Mouse (Mus musculus): ENCODE data around the gene Per2. TPM values are rescaled to one million over a fixed set of nuclear protein-coding genes. Genes with fewer than 3 reads are reported as not detected.

The Per2 gene
- polyA plus RNA-seq, 1 experiment, result 1.8 TPM

GRCm38 (mm10) chr1:91414903-91415302 is 44.2 kb downstream of the Per2 start:
- H3K79me2 ChIP-seq (ENCODE audit: control insufficient read depth, insufficient read depth), result no peaks in the 10 kb centered on the region
- H3K27me3 ChIP-seq (ENCODE audit: control insufficient read depth, insufficient read depth, insufficient read length), result no peaks in the 10 kb centered on the region
- peak overlapping the region; percentile 73 for H3K4me3 ChIP-seq
- TF ChIP-seq MYOD1 (IDR thresholded peaks at IDR 0.05; ENCODE audit: control insufficient read depth in 1 of 3, insufficient read length in 2 of 3, low read depth in 2 of 3) (peak in 1 of 3 experiments; percentile 1), MAX (IDR thresholded peaks at IDR 0.05; ENCODE audit: low read depth) (no peak)
- peak overlapping the region; percentile 99 for H3K4me2 ChIP-seq (ENCODE audit: low read depth)
- no peak overlapping the region for H3ac ChIP-seq (ENCODE audit: control insufficient read depth, insufficient read length)
- no peaks in the 10 kb centered on the region for H3K36me3 ChIP-seq (ENCODE audit: control insufficient read depth, insufficient read depth)

- TF ChIP-seq POLR2A (IDR thresholded peaks at IDR 0.05; ENCODE audit: insufficient read length, low read depth), result peak; percentile 70
- TF ChIP-seq MYOD1 (IDR thresholded peaks at IDR 0.05; ENCODE audit: control insufficient read depth in 1 of 3, insufficient read length in 2 of 3, low read depth in 2 of 3), result peak; percentile 60 to 99 (median 97)
- TF ChIP-seq REST (IDR thresholded peaks at IDR 0.05; ENCODE audit: insufficient read depth, insufficient read length), result no peak
- no peak for TF ChIP-seq CEBPB (IDR thresholded peaks at IDR 0.05; ENCODE audit: insufficient read depth, poor library complexity, severe bottlenecking)
- TF ChIP-seq TCF12 (IDR thresholded peaks at IDR 0.05; ENCODE audit: insufficient read depth, poor library complexity, severe bottlenecking), result peak; percentile 94
- no peak for TF ChIP-seq POLR2AphosphoS2 (IDR thresholded peaks at IDR 0.05; ENCODE audit: insufficient read length, low read depth)
- peak; percentile 7 for TF ChIP-seq E2F4 (IDR thresholded peaks at IDR 0.05; ENCODE audit: insufficient read depth)
- no peak for TF ChIP-seq SRF (IDR thresholded peaks at IDR 0.05; ENCODE audit: control insufficient read depth, insufficient read length, low read depth)
- TF ChIP-seq TCF3 (IDR thresholded peaks at IDR 0.05; ENCODE audit: insufficient read length, low read depth), result peak; percentile 94
- no peak for TF ChIP-seq USF1 (IDR thresholded peaks at IDR 0.05; ENCODE audit: low read depth)
- no peak for TF ChIP-seq MAX (IDR thresholded peaks at IDR 0.05; ENCODE audit: low read depth)
- peak; percentile 94 to 99 (median 98) for TF ChIP-seq MYOG (IDR thresholded peaks at IDR 0.05; ENCODE audit: control insufficient read depth in 1 of 3, insufficient read depth in 1 of 3, insufficient read length in 2 of 3, low read depth in 2 of 3)
- peak within 1 kb of the TSS; percentile 99 for H3K4me2 ChIP-seq (ENCODE audit: low read depth)
- H3K27me3 ChIP-seq (ENCODE audit: control insufficient read depth, insufficient read depth, insufficient read length), result no peaks in the 10 kb centered on the region
- peak within 1 kb of the TSS; percentile 73 for H3K4me3 ChIP-seq
- no peaks in the 10 kb centered on the region for H3K79me2 ChIP-seq (ENCODE audit: control insufficient read depth, insufficient read depth)
- H3ac ChIP-seq (ENCODE audit: control insufficient read depth, insufficient read length), result peak within 1 kb of the TSS; percentile 40
- no peaks in the 10 kb centered on the region for H3K36me3 ChIP-seq (ENCODE audit: control insufficient read depth, insufficient read depth)
Measured at GRCm38 (mm10) chr1:91413898-91414594, 45.1 kb downstream of the Per2 start, which contains the start of gene Hes6. Hes6 (minus strand) TSS chr1:91414038.

- Histone ChIP-seq H3K36me3 (ENCODE audit: control insufficient read depth, insufficient read depth) (no peaks in the 10 kb centered on the region), H3K27me3 (ENCODE audit: control insufficient read depth, insufficient read depth, insufficient read length) (no peaks in the 10 kb centered on the region), H3ac (ENCODE audit: control insufficient read depth, insufficient read length) (peak overlapping the region; percentile 40), H3K4me2 (ENCODE audit: low read depth) (peak overlapping the region; percentile 99), H3K79me2 (ENCODE audit: control insufficient read depth, insufficient read depth) (no peaks in the 10 kb centered on the region), H3K4me3 (peak overlapping the region; percentile 73)
- no peak for TF ChIP-seq TCF3 (IDR thresholded peaks at IDR 0.05; ENCODE audit: insufficient read length, low read depth)
- no peak for TF ChIP-seq USF1 (IDR thresholded peaks at IDR 0.05; ENCODE audit: low read depth)
- TF ChIP-seq E2F4 (IDR thresholded peaks at IDR 0.05; ENCODE audit: insufficient read depth), result no peak
- TF ChIP-seq MAX (IDR thresholded peaks at IDR 0.05; ENCODE audit: low read depth), result no peak
- no peak for TF ChIP-seq MYOG (IDR thresholded peaks at IDR 0.05; ENCODE audit: control insufficient read depth in 1 of 3, insufficient read depth in 1 of 3, insufficient read length in 2 of 3, low read depth in 2 of 3)
- TF ChIP-seq TCF12 (IDR thresholded peaks at IDR 0.05; ENCODE audit: insufficient read depth, poor library complexity, severe bottlenecking), result no peak
- no peak for TF ChIP-seq POLR2AphosphoS2 (IDR thresholded peaks at IDR 0.05; ENCODE audit: insufficient read length, low read depth)
- TF ChIP-seq CEBPB (IDR thresholded peaks at IDR 0.05; ENCODE audit: insufficient read depth, poor library complexity, severe bottlenecking), result no peak
- no peak for TF ChIP-seq REST (IDR thresholded peaks at IDR 0.05; ENCODE audit: insufficient read depth, insufficient read length)
- TF ChIP-seq SRF (IDR thresholded peaks at IDR 0.05; ENCODE audit: control insufficient read depth, insufficient read length, low read depth), result no peak
- no peak for TF ChIP-seq POLR2A (IDR thresholded peaks at IDR 0.05; ENCODE audit: insufficient read length, low read depth)
- no peak for TF ChIP-seq MYOD1 (IDR thresholded peaks at IDR 0.05; ENCODE audit: control insufficient read depth in 1 of 3, insufficient read length in 2 of 3, low read depth in 2 of 3)
Measured at GRCm38 (mm10) chr1:91413536-91413897, 45.6 kb downstream of the Per2 start.

DNA sequence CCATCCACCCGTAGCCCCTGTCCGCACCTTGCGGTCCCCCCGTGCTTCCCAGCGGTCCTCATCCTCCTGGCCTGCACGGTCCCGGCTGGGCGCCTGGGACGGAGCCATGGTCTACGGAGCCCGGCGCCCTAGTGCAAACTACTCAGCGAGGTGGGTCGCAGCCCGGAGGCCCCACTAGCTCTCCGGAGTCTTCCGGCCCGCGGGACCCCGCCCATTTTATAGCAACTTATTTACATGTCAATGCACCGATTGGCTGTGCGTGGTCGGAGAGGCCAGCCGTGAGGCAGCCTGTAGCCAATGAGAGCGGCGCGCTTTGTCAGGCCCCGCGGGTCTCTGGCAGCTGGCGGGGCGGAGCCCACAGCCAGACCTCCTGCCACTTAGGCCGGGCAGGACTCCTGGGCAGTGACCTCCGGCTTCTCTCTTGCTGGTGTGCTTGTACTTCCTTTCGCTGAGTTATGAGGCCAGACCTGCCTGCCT is 46.1 kb downstream of the Per2 start:
- TF ChIP-seq MAX (IDR thresholded peaks at IDR 0.05; ENCODE audit: low read depth) (no peak), MYOD1 (IDR thresholded peaks at IDR 0.05; ENCODE audit: control insufficient read depth in 1 of 3, insufficient read length in 2 of 3, low read depth in 2 of 3) (peak in 2 of 3 experiments; percentile 69 to 91), MYOG (IDR thresholded peaks at IDR 0.05; ENCODE audit: control insufficient read depth in 1 of 3, insufficient read depth in 1 of 3, insufficient read length in 2 of 3, low read depth in 2 of 3) (peak; percentile 70 to 88 (median 75)), SRF (IDR thresholded peaks at IDR 0.05; ENCODE audit: control insufficient read depth, insufficient read length, low read depth) (peak; percentile 58), TCF12 (IDR thresholded peaks at IDR 0.05; ENCODE audit: insufficient read depth, poor library complexity, severe bottlenecking) (no peak), REST (IDR thresholded peaks at IDR 0.05; ENCODE audit: insufficient read depth, insufficient read length) (no peak), POLR2AphosphoS2 (IDR thresholded peaks at IDR 0.05; ENCODE audit: insufficient read length, low read depth) (peak; percentile 97), USF1 (IDR thresholded peaks at IDR 0.05; ENCODE audit: low read depth) (no peak), POLR2A (IDR thresholded peaks at IDR 0.05; ENCODE audit: insufficient read length, low read depth) (peak; percentile 86), CEBPB (IDR thresholded peaks at IDR 0.05; ENCODE audit: insufficient read depth, poor library complexity, severe bottlenecking) (no peak), TCF3 (IDR thresholded peaks at IDR 0.05; ENCODE audit: insufficient read length, low read depth) (peak; percentile 42), E2F4 (IDR thresholded peaks at IDR 0.05; ENCODE audit: insufficient read depth) (no peak)
- peak overlapping the region; percentile 40 for H3ac ChIP-seq (ENCODE audit: control insufficient read depth, insufficient read length)
- peak overlapping the region; percentile 73 for H3K4me3 ChIP-seq
- H3K27me3 ChIP-seq (ENCODE audit: control insufficient read depth, insufficient read depth, insufficient read length), result no peaks in the 10 kb centered on the region
- H3K4me2 ChIP-seq (ENCODE audit: low read depth), result peak overlapping the region; percentile 99
- H3K79me2 ChIP-seq (ENCODE audit: control insufficient read depth, insufficient read depth), result no peaks in the 10 kb centered on the region
- H3K36me3 ChIP-seq (ENCODE audit: control insufficient read depth, insufficient read depth), result no peaks in the 10 kb centered on the region
